Mouse (Mus musculus): ENCODE measurements around the gene Bmpr2.
"Not testable (repeated sequence)": the region's sequence is repeated elsewhere in the genome, so short reads cannot be mapped to it uniquely, and the experiment has no call there.

Gene Bmpr2

DNA sequence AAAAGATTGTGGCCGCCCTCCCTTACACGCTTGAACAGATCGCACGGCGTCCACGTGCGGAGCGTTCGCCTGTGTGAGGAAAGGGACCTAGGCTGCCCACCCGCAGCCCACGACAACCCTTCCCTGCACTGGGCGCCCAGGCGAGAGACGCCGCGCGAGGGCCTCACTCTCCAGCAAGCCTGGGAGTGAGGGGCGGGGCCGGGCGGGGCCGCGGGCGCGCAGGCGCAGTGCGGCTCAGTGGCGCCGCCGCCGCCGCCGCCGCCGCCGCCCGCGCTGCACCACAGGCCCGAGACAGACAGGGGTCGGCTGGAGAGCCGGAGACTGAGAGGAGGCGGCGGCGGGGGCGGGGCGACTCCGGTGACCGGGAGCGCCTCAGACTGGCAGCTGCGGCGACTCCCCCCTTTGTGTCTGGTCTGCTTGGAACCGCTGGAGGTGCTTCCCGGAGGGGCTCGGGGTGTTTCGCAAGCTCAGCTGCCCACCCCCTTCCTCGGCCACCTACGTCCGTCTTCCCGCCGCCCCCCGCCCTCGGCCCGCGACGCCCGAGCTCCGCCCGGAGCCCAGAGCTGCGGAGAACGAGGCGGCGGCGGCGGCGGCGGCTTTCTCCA, at the start of gene Bmpr2:
Gene Bmpr2, plus strand, starts transcription at position 237 of the 605 bp plus-strand sequence.
- DNase-seq (ENCODE audit: low spot score in 2 of 2), result peak; percentile 66 to 69

DNA sequence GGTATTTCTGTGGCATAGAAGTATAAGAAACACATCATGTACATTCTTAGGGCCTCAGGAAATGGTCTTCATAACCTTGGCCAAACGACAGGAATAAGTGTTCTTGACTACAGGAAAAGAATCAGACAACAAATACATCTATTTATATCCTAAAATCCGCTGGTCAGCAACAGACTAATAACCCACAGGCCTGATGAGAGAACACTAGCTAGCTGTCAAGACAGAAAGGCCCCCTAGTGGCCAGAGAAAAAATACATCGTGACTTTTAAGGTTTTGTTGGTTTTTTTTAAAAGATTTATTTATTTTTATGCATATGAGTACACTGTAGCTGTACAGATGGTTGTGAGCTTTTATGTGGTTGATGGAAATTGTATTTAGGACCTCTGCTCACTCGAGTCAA, 43.3 kb upstream of the Bmpr2 start:
- DNase-seq (ENCODE audit: low spot score in 2 of 2), result peak; percentile 4 to 13

DNA sequence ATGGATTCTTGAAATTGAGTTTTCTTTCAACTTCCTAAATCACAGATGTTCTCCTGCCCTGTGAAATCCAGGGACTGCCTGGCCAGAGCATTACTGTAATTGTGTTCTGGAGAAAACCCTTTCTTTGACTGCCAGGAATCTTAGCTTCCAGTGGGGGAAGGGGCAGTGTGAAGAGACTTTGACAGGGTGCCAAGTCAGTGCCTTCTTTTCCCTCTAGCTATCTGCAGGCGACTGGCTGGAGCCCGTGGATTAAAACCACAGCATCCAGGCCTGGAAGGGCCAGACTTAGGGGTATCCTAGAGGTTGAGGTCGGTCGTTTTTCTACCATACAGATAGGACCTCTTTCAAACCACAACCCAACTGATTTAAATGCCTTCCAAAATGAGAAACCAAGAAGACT, 37.5 kb upstream of the Bmpr2 start:
- no peak for DNase-seq (ENCODE audit: low spot score in 2 of 2)

DNA sequence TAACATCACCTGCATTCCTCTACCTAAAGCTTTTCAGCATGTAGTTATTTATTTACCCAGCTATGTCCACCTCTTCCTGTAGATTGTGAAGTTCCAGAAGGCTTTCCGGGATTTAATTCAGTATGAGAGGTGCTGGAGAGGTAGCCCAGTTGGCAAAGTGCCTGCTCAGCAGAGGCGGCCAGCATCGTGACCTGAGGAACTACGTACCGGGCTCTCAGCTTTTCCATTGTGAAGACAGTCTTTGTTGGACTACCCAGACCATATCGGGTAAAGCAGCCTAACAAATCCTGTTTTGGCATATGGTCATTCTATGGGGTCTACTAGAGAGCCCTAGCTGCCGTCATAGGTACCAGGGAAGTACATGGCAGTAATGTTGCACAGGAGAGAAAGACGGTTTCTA, 33.1 kb upstream of the Bmpr2 start:
- no peak for DNase-seq (ENCODE audit: low spot score in 2 of 2)

DNA sequence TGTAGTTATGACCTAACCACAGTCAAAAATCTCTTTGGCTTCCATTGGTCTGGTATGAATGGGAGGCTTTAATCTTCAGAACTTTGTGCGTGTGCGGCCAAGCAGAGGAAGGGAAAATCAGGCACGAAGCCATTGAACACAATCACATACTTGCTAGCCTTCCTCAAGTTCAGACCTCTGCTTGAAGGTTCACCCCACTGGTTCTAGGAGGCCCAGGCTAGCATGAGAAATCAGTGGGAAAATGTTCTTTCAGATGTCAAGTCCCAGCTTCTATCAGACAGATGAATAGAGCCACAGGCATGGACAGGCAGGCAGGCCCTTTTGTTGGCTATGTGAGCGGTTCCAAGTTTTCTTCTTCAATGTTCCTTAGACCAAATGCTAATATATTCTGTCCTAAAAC, 32.5 kb upstream of the Bmpr2 start:
- no peak for DNase-seq (ENCODE audit: low spot score in 2 of 2)

DNA sequence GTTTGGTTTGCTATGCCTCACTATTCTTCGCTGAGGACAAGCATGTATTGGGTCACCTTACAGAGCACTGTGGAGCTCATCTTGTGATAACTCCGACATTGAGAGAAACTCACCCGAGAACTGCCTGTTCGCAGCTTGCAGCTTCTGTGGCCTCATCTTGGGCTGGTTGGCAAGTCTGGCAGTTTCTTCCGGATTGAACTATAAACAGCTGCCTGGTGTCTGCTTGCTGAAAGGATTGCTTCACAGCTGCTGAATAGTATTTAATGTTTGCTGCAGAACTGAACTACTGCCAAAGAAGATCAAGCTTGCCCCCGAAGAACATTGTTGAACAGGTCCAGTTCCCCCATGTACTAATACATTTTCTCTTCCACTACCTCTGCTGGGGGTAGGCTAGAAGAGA, 29.1 kb upstream of the Bmpr2 start:
- DNase-seq (ENCODE audit: low spot score in 2 of 2), result no peak

DNA sequence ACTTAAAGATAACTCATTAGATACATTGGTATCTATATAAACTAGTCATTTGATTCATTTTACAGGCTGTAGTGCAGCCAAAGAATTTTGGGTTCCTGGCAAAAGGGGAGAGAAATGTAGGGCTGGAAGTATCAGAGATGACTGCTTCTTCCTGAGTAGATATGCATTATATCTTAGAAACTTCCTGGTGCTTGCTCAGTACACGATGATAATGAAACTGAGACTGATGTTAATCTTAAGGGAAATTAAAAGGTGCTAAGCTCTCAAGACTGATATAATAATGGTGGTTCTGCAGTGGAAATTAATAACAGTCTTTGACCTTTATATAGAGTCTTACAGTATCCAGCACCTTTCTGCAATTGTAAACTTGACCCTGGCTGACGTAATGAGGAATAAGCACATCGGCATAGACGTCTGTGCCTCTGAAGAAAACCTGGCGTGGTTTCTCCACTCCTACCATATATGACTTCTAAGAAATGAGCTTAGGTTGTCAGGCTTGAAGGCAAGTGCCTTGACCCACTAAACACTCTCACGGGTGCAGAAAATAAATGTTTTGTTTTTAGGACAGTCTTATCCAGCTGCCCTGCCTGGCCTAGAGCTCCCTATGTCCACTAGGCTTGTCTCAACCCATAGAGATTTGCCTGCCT, 24.3 kb upstream of the Bmpr2 start:
- DNase-seq (ENCODE audit: low spot score in 2 of 2), result no peak

DNA sequence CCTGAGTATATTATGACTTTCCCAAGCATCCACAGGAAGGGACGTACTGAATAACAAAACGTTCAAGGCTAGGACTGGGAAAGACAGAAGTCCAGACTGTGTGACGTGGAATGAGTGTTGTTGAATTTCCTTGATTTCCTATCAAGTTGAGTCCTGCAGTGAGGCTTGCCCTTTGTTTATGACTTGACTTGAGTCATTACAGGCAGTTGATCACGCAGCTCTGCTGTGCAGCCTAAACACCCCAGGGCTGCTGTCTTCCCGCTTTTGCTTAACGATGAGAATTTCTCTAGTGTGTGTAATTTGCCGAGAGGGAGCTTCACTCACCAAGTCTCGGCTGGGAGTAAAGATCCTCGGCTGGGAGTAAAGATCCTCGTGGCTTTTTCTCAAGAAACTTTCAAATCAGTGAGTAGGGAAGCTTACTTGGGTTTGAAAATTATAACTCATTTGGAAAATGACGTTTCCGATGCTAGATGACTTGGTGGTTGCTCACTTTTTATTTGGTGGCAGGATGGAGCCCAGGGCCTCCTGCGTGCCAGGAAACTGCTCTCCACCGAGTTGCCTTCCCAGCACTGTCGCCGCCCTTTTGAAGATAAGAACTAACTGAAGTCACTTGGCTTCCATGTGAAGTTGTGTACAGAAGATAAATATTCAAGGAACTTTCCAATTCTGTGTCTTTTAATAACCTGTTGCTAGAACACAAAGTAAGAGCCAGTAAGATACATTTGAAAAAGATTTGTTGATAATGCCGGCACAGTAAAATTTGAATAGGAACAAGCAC, 23.4 kb upstream of the Bmpr2 start:
- no peak for DNase-seq (ENCODE audit: low spot score in 2 of 2)

DNA sequence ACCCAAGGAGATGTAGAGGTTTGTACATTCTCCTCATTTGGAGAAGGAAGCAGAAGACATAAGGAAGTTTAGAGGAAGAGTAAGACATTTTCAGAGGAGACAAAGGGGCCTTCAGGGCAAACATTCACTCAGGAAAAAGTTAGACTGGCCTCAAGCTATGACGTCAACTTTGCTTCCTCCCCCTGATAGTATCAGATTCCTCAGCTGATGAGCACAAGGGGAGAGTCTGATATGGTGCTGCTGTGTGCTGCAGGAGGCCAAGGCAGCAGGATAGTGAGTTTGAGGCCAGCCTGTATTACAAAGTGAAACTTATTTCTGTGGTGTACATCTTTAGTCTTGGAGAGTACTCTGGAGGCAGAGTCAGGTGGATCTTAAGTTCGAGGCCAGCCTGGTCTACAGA, 14.2 kb upstream of the Bmpr2 start:
- DNase-seq (ENCODE audit: low spot score in 2 of 2), result no peak

DNA sequence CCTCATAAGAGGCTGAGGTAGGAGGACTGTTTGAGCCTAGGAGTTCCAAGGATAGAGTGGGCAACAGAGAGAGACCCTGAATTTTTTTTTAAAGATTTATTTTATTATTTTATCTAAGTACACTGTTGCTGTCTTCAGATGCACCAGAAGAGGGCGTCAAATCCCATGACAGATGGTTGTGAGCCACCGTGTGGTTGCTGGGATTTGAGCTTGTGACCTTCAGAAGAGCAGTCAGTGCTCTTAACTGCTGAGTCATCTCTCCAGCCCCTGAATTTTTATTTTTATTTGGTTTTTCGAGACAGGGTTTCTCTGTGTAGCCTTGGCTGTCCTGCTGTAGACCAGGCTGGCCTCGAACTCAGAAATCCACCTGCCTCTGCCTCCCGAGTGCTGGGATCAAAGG, 13.5 kb upstream of the Bmpr2 start:
- DNase-seq (ENCODE audit: low spot score in 2 of 2), result not testable (repeated sequence)

DNA sequence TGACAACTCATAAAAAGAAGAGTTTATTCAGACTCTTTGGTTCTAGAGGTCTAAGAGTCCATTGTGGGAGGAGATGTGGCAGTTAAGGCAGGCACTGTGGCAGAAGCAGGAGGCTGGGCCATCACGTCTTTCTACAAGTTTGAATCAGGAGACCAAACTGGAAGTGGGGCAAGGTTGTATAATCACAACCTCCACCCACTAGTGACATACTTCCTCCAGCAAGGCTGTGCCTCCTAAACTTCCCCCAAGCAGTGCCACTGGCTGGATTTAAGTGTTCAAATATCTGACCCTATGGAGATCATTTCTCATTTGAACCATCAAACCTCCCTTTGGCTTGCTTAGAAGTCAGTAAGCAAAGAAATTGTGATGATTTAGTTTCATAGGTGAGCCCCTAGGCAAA, 7.9 kb upstream of the Bmpr2 start:
- DNase-seq (ENCODE audit: low spot score in 2 of 2), result no peak

DNA sequence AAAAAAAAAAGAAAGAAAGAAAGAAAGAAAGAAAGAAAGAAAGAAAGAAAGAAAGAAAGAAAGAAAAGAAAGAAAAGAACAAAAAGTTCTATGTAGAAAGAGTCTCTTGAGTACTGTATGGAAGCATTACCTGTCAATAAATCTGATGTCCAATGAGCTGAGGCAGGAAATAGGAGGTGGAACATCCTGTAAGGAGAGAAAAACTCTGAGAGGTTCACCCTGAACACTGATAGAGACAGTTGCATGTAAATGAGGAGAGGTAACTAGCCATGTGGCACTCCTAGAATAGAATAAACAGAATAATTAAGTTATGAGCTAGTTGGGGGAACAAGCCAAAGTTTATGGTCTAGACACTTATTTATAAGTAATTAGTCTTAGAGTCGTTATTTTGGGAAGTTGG, 4.9 kb upstream of the Bmpr2 start:
- no peak for DNase-seq (ENCODE audit: low spot score in 2 of 2)

DNA sequence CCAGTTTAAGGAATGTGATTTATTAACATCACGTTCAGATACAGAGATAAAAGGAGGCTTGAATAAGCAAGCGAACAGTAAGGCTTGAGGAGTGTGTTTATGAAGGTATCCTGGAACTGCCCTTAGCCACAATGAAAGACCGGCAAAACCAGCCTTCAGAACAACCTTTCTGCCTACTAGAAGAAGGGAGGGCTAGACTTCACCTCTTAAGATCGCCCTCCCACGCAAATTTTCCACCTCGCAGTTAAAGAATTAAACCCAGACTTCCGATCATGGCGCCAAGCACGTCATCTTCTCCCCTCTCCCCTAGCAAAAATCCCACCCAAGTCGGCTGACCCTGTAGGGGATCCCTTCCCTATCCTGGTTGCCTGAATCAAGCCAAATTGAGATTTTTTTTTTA, 992 bp upstream of the Bmpr2 start:
- peak; percentile 19 to 31 for DNase-seq (ENCODE audit: low spot score in 2 of 2)

DNA sequence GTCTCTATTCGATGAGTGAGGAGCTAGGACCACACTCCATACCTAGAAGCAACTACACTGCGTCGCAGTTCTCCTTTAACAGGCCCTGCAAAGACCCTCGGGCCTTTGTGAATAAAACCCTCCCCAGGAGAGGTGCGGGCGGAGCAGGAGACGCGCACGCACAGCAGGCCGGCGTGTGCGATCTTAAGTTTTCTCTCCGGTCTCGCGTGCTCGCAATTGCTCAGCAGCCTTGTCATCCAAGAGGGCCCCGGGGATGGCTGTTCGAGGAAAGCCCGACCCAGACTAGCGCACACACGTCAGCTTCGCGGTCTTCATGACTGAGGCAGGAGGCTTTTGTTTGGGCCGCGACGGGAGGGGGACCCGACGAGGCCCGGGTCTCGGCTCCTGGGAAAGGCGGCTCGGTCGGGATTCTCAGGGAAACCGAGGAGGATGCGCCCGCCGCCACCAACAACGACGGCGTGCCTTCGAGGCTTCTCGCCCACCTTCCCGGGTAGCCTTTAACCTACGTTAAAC, 493 bp upstream of the Bmpr2 start:
- peak in 1 of 2 experiments; percentile 36 for DNase-seq (ENCODE audit: low spot score in 2 of 2)

DNA sequence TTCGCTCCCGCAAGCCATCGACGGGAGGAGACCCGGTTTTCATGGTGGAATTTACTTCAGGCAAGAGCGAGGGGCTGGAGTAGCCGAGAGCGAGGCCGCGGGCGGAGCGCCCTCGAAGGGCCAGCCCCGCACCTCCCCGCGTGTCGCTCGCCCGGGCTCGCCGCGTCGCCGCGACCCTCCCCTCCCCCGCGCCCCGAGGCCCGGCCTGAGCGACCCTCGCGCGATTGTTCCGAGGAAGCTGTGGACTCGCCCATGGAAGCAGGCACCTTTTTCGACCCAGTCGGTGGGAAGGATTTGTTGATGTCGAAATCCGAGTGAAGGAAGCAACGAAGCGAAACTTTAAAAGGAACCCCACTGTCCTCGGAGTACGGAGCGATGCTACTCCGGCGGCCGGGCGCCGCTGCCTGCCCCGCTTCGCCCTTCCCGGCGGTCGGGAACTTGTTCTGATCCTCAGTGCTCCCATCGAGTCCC, 616 bp downstream of the Bmpr2 start:
- peak; percentile 19 to 20 for DNase-seq (ENCODE audit: low spot score in 2 of 2)

DNA sequence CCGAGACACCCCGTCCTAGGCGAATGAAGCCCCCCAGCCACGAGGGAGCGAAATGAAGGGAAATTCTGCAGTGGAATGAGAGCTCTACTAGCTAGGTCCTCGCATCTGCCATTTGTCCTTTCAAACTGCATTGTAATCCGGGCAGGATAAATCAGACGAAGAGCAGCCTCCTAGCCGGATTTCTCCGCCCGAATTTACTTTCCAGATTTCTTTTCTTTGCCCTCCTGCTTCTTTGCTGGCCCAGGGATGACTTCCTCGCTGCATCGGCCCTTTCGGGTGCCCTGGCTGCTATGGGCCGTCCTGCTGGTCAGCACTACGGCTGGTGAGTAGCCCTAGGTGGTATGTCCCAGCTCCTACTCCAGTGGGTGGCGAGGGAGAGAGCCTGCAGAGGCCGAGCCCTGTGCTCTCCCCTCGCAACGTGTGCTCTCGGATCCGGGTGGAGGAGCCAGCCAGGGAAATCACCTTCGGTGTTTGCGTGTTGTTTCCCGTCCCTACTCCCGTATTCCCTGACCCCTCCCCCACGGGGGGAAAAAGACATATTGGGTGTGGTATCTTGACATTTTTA, 1.3 kb downstream of the Bmpr2 start:
- DNase-seq (ENCODE audit: low spot score in 2 of 2), result peak; percentile 13 to 16

DNA sequence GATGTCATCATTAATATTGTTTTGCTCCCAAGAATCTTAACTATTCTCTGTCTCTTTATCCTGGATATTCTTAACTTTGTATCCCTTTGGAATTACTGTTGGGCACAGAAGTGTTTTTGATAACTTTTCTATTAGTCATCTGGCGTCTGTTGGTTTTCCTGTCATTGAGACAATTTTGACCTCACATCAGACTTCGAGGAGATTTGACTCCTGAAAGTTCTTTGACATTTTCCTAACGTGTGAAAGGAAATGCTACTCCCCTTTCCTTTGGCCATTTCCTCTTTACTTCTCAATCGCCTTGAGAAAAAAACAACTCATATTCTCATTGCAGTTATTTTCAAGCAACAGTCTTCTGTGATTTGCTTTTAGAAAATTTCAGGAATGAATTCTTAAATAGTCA, 2.1 kb downstream of the Bmpr2 start:
- DNase-seq (ENCODE audit: low spot score in 2 of 2), result no peak

DNA sequence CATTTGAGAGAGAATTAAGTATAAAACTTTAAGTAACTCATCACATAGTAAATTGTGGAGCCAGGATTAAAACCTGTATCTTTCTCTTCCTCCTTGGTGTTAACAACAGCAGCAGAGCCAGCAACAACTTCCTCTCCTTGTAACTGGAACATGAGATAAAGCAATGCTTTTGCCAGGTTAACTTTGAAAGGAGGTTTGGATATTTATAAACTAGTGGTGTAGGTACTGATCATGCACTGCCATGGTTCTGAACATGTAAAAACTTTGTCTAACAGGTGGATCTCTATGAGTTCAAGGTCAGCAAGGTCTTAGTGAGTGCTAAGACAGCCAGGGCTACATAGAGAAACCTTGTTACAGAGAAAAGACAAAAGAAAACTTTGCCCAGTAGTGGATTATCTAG, 3.4 kb downstream of the Bmpr2 start:
- DNase-seq (ENCODE audit: low spot score in 2 of 2), result no peak

DNA sequence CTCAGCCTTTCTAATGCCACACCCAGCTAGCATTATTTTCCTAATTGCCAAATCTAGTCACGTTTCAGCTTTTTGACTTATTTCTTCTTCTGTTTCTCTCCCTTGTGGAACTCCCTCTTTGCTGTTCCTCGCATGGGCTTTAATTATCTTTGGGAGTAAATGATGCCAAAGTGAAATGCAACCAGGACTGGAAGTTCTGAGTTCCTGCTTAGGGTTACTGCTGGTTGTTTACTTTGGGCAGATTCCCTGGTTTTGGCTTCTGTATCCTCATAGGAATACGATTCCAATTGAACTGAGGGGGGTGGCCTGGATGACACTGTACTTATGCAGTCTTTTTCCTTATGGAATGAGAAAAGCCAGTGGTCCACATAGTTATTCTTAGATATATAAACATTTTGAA, 8.7 kb downstream of the Bmpr2 start:
- DNase-seq (ENCODE audit: low spot score in 2 of 2), result no peak

DNA sequence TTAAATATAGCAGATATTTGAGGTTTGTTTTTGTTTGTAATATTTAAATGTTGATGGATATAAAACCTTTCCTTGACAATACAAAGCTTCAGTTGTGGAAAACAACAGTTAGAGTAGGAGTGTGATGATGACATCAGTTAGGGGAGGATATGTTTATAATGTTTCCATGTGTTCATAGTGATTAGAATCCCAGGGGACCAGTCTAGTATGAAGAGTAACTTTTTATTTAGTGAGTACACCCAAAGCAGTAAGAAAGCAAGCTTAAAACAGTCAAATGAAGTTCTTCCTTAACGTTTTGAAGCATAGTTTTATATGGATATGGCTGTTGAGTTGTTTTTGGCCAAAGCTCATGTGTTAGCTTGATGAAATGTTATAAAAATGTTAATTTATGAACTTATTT, 17.9 kb downstream of the Bmpr2 start:
- no peak for DNase-seq (ENCODE audit: low spot score in 2 of 2)

DNA sequence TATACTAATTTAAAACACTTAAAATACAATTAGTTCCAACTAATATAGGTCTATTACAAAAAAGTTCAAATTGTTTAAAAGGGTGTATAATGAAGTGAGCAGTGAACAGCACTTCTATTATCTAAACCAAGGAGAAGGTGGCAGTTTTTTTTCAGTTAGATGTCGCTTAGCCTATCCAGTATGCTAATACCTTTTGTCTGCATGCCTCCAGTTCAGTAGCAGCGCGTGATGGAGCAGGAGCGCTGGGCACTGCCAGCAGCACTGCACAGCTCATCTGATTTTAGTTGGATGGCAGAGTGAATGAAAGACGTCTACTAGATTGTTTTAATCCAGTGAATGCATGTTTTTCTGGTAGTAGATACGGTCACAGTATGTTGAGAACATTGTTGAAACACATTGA, 25.8 kb downstream of the Bmpr2 start:
- no peak for DNase-seq (ENCODE audit: low spot score in 2 of 2)

DNA sequence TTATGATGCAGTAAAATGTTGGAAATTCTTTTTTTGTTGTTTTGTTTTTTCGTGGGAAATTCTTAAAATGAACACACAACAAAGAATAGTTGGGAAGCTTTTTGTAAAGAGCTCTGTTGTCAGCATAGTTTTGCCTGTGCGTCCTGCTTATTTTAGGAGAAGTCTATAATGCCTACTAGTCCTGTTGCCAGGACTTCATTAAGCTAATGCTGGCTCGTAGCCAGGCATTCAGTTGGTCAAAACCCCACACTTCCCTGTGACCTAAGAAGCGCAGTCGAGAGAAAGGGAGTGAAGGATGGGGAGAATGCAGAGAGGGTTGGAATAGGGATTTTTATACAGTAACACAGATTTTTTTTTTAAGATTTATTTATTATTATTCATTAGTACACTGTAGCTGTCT, 26.5 kb downstream of the Bmpr2 start:
- no peak for DNase-seq (ENCODE audit: low spot score in 2 of 2)

DNA sequence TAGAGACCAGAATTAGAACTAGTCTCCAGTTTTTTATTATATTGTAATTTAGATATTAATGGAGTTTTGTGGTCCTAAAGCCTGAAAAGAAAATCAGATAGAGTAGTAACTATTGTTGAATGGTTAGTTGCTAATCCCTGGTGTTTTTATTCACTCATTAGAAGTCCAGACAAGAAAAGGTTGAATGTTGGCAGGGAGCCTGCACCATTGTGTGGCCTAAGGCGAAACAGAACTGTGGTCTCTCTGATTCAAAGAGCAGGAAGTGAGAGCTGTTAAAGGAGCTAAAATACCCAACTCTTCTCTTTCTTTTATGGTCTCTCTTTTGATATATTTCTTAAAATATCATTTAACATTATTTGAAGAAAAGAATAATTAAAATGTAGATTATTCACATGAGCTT, 32.1 kb downstream of the Bmpr2 start:
- no peak for DNase-seq (ENCODE audit: low spot score in 2 of 2)

Measured in natural killer cell, adult 2 months (primary cell).